Mouse (Mus musculus) hindbrain, embryonic 16.5 days (tissue): Measurements from ENCODE around the gene Gm12569. TPM values are rescaled to one million over a fixed set of nuclear protein-coding genes. Genes with fewer than 3 reads are reported as not detected.

Experiments used
- ATAC-seq: fragments of 200-750 bp; cut with Nextera tagmentation; 2 replicates; pipeline ENCODE4 v1.8.0; 2017; ENCODE audit warnings: moderate TSS enrichment, moderate library complexity
- H3K27ac ChIP-seq: fragments of 300-500 bp; sonication (generic); 2 replicates; pipeline ENCODE4 v1.5.1; 2014; ENCODE audit warnings: low read depth, mild to moderate bottlenecking, control low read depth, low read length, moderate library complexity
- H3K27me3 ChIP-seq: fragments of 300-500 bp; sonication (generic); replicated peaks from 2 replicates; pipeline ENCODE4 v1.6.1; 2014; ENCODE audit warnings: low read length; ENCODE audit not compliant: control insufficient read depth, insufficient read depth
- H3K36me3 ChIP-seq: fragments of 300-500 bp; sonication (generic); 2 replicates; pipeline ENCODE4 v1.6.1; 2014; ENCODE audit warnings: mild to moderate bottlenecking, low read length, moderate library complexity, mixed read lengths; ENCODE audit not compliant: control insufficient read depth, insufficient read depth
- H3K4me1 ChIP-seq: fragments of 300-500 bp; sonication (generic); 2 replicates; pipeline ENCODE4 v1.6.1; 2014; ENCODE audit warnings: low read depth, low read length; ENCODE audit not compliant: control insufficient read depth, insufficient read depth
- H3K4me2 ChIP-seq: fragments of 300-500 bp; sonication (generic); 2 replicates; pipeline ENCODE4 v1.6.1; 2014; ENCODE audit warnings: mild to moderate bottlenecking, low read length, control low read depth, moderate library complexity
- H3K4me3 ChIP-seq: fragments of 300-500 bp; sonication (generic); 2 replicates; pipeline ENCODE4 v1.5.1; 2014; ENCODE audit warnings: mild to moderate bottlenecking, low read length, control low read depth, moderate library complexity
- H3K9ac ChIP-seq: fragments of 300-500 bp; sonication (generic); 2 replicates; pipeline ENCODE4 v1.6.1; 2014; ENCODE audit warnings: low read depth, mild to moderate bottlenecking, control low read depth, low read length, moderate library complexity
- H3K9me3 ChIP-seq: fragments of 300-500 bp; sonication (generic); 2 replicates; pipeline ENCODE4 v1.6.1; 2014; ENCODE audit warnings: mild to moderate bottlenecking, low read length, moderate library complexity; ENCODE audit not compliant: control insufficient read depth
- WGBS: fragments of 180-500 bp; shearing (Covaris S2); extraction: QIAGEN DNeasy Blood & Tissue Kit; methylation state at CpG from one replicate; pipeline ENCODE4 v1.1.7; 2014; 5-methylcytosine and 5-hydroxymethylcytosine counted together
- polyA plus RNA-seq: library from polyadenylated mRNA; unstranded; fragments of >200 nt; fragmentation: Nextera tagmentation; extraction: Ambion mirVana; gene quantifications from 2 replicates; pipeline ENCODE4 v1.2.1, GENCODE M21; 2015

The Gm12569 gene
- polyA plus RNA-seq, 1 experiment from 2014 or later = not detected

DNA sequence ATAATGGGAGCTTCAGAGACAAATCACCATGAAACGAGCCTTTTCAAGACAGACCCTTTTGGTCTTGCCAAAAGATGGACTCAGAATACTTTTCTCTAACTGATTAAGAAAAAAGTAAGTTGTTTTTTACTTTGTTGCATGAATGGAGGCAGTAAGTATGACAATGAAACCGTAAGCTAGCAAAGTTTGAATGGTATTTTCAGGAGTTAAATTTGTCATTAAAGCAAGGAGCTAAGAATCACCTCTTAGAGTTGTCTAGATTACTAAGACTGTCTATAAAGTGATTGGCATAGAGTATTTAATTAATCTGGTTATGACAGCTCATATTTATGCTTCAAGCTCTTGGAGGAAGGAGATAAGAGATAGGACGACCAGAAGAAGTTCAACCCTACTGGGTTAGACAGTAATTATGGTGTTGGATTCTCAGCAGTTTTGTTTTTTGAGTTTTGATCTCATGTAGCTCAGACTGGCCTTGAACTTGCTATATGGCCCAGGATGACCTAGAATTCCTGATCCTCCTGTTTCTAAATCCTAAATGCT is 41.5 kb downstream of the Gm12569 start, which contains the start of gene Clk4:
Gene Clk4, plus strand, starts transcription at position 51 of the 540 bp plus-strand sequence.
- Histone ChIP-seq H3K4me3 (peak within 1 kb of the TSS; percentile 81), H3K27ac (peak within 1 kb of the TSS; percentile 87), H3K27me3 (no peaks in the 10 kb centered on the region), H3K4me2 (peak within 1 kb of the TSS; percentile 94), H3K36me3 (no peaks in the 10 kb centered on the region), H3K9me3 (no peaks in the 10 kb centered on the region), H3K4me1 (peaks cover 25% of the 10 kb centered on the region), H3K9ac (peak within 1 kb of the TSS; percentile 72)
- ATAC-seq = no peak
- WGBS = 71% methylated on average over 3 of the region's 3 CpGs

GRCm38 (mm10) chr11:51262342-51263285 is 42.3 kb downstream of the Gm12569 start, which contains the start of gene BC049762:
Gene BC049762, minus strand, starts transcription at chr11:51263046.
- peak within 1 kb of the TSS; percentile 96 for H3K9ac ChIP-seq
- no peaks in the 10 kb centered on the region for H3K27me3 ChIP-seq
- H3K4me1 ChIP-seq = peaks cover 25% of the 10 kb centered on the region
- H3K4me2 ChIP-seq = peak within 1 kb of the TSS; percentile 94
- H3K27ac ChIP-seq = peak within 1 kb of the TSS; percentile 98
- H3K36me3 ChIP-seq = no peaks in the 10 kb centered on the region
- peak; percentile 99 for ATAC-seq
- WGBS = 10% methylated on average over 57 of the region's 57 CpGs
- peak within 1 kb of the TSS; percentile 81 for H3K4me3 ChIP-seq
- H3K9me3 ChIP-seq = no peaks in the 10 kb centered on the region

- Histone ChIP-seq H3K4me2 (peak overlapping the region; percentile 87), H3K36me3 (no peaks in the 10 kb centered on the region), H3K4me1 (peaks cover 25% of the 10 kb centered on the region), H3K9ac (peak overlapping the region; percentile 96), H3K27ac (peak overlapping the region; percentile 98), H3K4me3 (peak overlapping the region; percentile 81), H3K9me3 (no peaks in the 10 kb centered on the region), H3K27me3 (no peaks in the 10 kb centered on the region)
- peak; percentile 74 for ATAC-seq
- WGBS = under 1% methylated on average over 49 of the region's 50 CpGs
Measured at GRCm38 (mm10) chr11:51263286-51263831, 43.1 kb downstream of the Gm12569 start.

GRCm38 (mm10) chr11:51264352-51264751 is 44.1 kb downstream of the Gm12569 start:
- H3K27ac ChIP-seq = no peak overlapping the region
- peaks cover 25% of the 10 kb centered on the region for H3K4me1 ChIP-seq
- no peaks in the 10 kb centered on the region for H3K27me3 ChIP-seq
- H3K9me3 ChIP-seq = no peaks in the 10 kb centered on the region
- H3K4me3 ChIP-seq = peak overlapping the region; percentile 81
- H3K36me3 ChIP-seq = no peaks in the 10 kb centered on the region
- 26% methylated on average over 6 of the region's 6 CpGs for WGBS
- ATAC-seq = no peak
- H3K9ac ChIP-seq = peak overlapping the region; percentile 45
- H3K4me2 ChIP-seq = peak overlapping the region; percentile 87

DNA sequence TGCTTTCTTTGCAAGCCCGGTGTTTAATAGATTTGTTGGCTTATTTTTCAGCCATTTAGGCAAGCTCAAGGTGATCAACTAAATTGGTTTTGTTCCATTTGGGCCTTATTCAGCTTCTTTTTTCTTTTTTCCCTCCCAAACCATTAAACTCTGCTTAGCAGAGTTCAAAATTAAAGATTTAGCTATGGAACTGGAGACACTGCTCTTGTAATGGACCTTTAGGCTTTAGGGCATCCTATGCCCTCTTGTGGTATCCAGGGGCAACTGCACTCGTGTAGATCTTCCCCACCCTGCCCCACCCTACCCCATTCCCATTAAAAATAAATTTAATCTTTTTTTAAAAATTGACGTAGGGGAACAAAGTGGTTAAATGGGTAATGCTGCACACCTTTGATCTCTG is 45.1 kb downstream of the Gm12569 start:
- Histone ChIP-seq H3K27me3 (no peaks in the 10 kb centered on the region), H3K36me3 (no peaks in the 10 kb centered on the region), H3K9me3 (no peaks in the 10 kb centered on the region), H3K4me1 (peaks cover 25% of the 10 kb centered on the region), H3K9ac (no peak overlapping the region), H3K4me2 (peak overlapping the region; percentile 87), H3K27ac (no peak overlapping the region), H3K4me3 (no peak overlapping the region)
- 52% methylated on average over 3 of the region's 3 CpGs for WGBS
- ATAC-seq = no peak

DNA sequence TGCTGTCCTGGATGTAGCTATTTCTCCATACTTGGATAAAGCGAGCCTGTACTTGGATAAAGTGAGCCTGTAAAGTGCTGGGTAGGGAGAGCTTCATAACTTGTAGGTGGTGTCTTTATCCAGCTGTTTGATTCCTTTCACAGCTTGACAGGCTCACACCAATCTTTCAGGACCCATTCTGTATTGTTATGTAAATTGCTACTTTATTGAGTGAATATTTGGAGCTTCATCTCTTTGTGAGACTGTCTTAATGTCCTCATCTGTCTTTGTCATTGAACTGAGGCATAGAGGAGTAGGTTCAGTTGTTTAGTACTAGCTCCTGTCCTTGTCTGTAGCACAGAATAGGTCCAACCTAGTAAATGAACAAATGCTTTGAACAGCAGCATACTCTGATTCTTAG is 54.1 kb downstream of the Gm12569 start:
- 50% methylated on average over 1 of the region's 1 CpGs for whole genome bisulfite sequencing
- no peak overlapping the region for H3K4me3 ChIP-seq
- H3K4me1 ChIP-seq = no peaks in the 10 kb centered on the region
- H3K27ac ChIP-seq = no peak overlapping the region
- ATAC-seq = no peak
- H3K9ac ChIP-seq = no peak overlapping the region
- no peaks in the 10 kb centered on the region for H3K27me3 ChIP-seq
- H3K4me2 ChIP-seq = no peak overlapping the region
- peaks cover 40% of the 10 kb centered on the region for H3K36me3 ChIP-seq
- no peaks in the 10 kb centered on the region for H3K9me3 ChIP-seq

Other genes with a start within 250 kb of the Gm12569 start
- gene Olfr1377, start 238.5 kb upstream of the Gm12569 start, polyA plus RNA-seq = not detected in 2 replicates
- gene Olfr51, start 216.9 kb upstream of the Gm12569 start, polyA plus RNA-seq = not detected in 2 replicates
- not detected in 2 replicates for gene Olfr54, start 206.2 kb upstream of the Gm12569 start, polyA plus RNA-seq
- not detected in 2 replicates for gene Olfr1375, start 172.4 kb upstream of the Gm12569 start, polyA plus RNA-seq
- 13.2 TPM in 2 replicates for gene Zfp354a, start 161.2 kb upstream of the Gm12569 start, polyA plus RNA-seq
- 113 and 121 TPM in 2 replicates for gene Clk4, start 41.3 kb downstream of the Gm12569 start, polyA plus RNA-seq
- 0.24 and 0.30 TPM in 2 replicates for gene BC049762, start 42.6 kb downstream of the Gm12569 start, polyA plus RNA-seq
- 4.4 and 6.1 TPM in 2 replicates for gene Col23a1, start 69.4 kb downstream of the Gm12569 start, polyA plus RNA-seq